Mouse (Mus musculus) G1E (cell line): Measurements from ENCODE around the gene Ric8b. TPM values are rescaled to one million over a fixed set of nuclear protein-coding genes. Genes with fewer than 3 reads are reported as not detected.
A peak's percentile ranks its signal among the peaks of the same experiment; 100 is the strongest.

Source experiments
- ATAC-seq: 2 replicates; pipeline ENCODE4 v1.8.0; 2016; ENCODE audit warnings: mild to moderate bottlenecking; ENCODE audit not compliant: insufficient number of reproducible peaks, poor library complexity, low FRiP score, severe bottlenecking; ENCODE audit errors: extremely low read depth
- DNase-seq: peaks from one replicate; pipeline ENCODE4 v3.0.0; 2012; ENCODE audit warnings: low spot score
- H3K27me3 ChIP-seq: 2 replicates; pipeline ENCODE4 v1.6.1; 2012; ENCODE audit warnings: mild to moderate bottlenecking, low read length, inconsistent platforms; ENCODE audit not compliant: insufficient read depth
- H3K36me3 ChIP-seq: replicated peaks from 2 replicates; pipeline ENCODE3; 2012; ENCODE audit warnings: mild to moderate bottlenecking, inconsistent platforms
- H3K4me1 ChIP-seq: 2 replicates; pipeline ENCODE4 v1.6.1; 2012; ENCODE audit warnings: low read depth, low read length, inconsistent platforms, mixed read lengths; ENCODE audit not compliant: insufficient read depth
- H3K4me3 ChIP-seq: 2 replicates; pipeline ENCODE4 v1.5.1; 2012; ENCODE audit warnings: low read depth, mild to moderate bottlenecking, inconsistent platforms, low read length, moderate library complexity, mixed read lengths
- H3K9me3 ChIP-seq: replicated peaks from 2 replicates; pipeline ENCODE4 v1.6.1; 2012; ENCODE audit warnings: inconsistent platforms
- CTCF ChIP-seq: IDR thresholded peaks from 2 replicates; pipeline ENCODE4 v1.5.1; 2012; ENCODE audit warnings: low read depth, low read length, inconsistent platforms, mixed read lengths
- GATA1 ChIP-seq: IDR thresholded peaks from 2 replicates; pipeline ENCODE4 v1.6.1; 2012; ENCODE audit warnings: borderline replicate concordance, low read length, inconsistent platforms, mixed read lengths
- GATA2 ChIP-seq: IDR thresholded peaks from 2 replicates; pipeline ENCODE4 v1.6.1; 2012; ENCODE audit warnings: low read depth, low read length, inconsistent platforms, borderline replicate concordance
- POLR2AphosphoS5 ChIP-seq: IDR thresholded peaks from 2 replicates; pipeline ENCODE4 v1.6.1; 2012; ENCODE audit warnings: low read depth, low read length, inconsistent platforms; ENCODE audit not compliant: insufficient replicate concordance
- TAL1 ChIP-seq: conservative IDR thresholded peaks from 2 replicates; pipeline ENCODE4 v1.6.1; 2012; ENCODE audit warnings: low read depth, low read length, inconsistent platforms, mixed read lengths
- polyA plus RNA-seq: library from polyadenylated mRNA; stranded (reverse); fragments of >175 nt; gene quantifications from 2 replicates; pipeline ENCODE4 v1.2.3, GENCODE M21; 2012
- total RNA-seq, 2 experiments: library from RNA; stranded (forward) in 1 of 2; stranded (reverse) in 1 of 2; fragments of 200-1000 nt in 1 of 2; fragments of >200 nt in 1 of 2; fragmentation: Nextera tagmentation in 1 of 2; gene quantifications; 2 replicates each; pipeline ENCODE4 v1.2.3; 2014 to 2017

Ric8b gene
- total RNA-seq (2014; fragmentation: Nextera tagmentation), result 12.2 and 16.2 TPM in 2 replicates
- total RNA-seq (2017), result 11.9 and 15.2 TPM in 2 replicates
- polyA plus RNA-seq, result 1.8 and 2.0 TPM in 2 replicates

DNA sequence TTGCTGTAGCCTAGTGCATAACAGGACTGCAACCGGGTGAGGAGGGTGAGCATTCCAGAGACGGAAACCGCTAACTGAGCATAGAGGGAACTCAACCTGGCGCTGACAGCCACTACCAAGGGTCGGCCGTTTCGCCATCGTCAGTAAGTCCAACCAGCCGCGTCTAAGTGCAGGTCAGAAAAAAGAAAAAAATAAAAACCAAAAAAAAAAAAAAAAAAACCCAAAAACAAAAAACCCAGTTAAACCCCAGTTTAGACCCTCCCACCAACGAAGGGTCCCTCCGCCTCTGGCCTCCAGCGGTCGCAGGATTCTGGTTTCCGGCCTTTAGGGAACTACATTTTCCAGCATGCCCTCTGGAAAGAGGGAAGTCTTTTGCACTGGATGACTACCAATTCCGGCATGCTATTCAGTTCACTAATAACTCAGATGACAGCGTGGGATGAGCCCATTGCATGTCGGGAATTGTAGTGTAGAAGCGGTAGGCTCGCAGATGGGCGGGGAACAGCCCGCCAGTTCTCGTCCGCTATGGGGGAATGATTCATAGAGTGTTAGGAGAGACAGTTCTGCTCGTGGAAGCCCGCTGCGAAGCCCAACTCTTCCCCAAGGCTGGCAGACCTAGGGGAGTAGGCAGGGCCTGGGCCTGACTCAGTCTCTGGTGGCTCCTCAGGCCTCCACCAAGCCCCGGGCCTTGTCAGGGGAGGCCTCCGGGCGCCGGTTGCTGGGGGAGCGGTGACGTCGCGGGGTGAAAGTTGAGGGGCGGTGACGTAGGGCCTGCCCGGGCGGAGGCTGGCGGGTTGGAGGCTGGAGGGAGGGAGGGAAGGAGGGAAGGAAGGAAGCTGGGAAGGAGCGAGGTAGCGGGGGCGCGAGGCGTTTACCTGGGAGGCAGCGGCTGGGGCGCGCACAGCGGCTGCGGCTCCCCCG is at the start of gene Ric8b:
Gene Ric8b (plus strand): TSS at position 807 of the 921 bp plus-strand sequence.
- Histone ChIP-seq H3K27me3 (0 out of 2 replicates have a peak, but pooled peaks cover 2% of the 10 kb centered on the region), H3K9me3 (no peaks in the 10 kb centered on the region), H3K4me1 (peaks cover 18% of the 10 kb centered on the region), H3K36me3 (peaks cover 21% of the 10 kb centered on the region), H3K4me3 (peak within 1 kb of the TSS; percentile 89)
- TF ChIP-seq GATA2, result no peak
- no peak for TF ChIP-seq TAL1
- TF ChIP-seq POLR2AphosphoS5, result no peak
- TF ChIP-seq GATA1, result no peak
- no peak for TF ChIP-seq CTCF
- ATAC-seq (peak; percentile 94), DNase-seq (peak; percentile 85)

DNA sequence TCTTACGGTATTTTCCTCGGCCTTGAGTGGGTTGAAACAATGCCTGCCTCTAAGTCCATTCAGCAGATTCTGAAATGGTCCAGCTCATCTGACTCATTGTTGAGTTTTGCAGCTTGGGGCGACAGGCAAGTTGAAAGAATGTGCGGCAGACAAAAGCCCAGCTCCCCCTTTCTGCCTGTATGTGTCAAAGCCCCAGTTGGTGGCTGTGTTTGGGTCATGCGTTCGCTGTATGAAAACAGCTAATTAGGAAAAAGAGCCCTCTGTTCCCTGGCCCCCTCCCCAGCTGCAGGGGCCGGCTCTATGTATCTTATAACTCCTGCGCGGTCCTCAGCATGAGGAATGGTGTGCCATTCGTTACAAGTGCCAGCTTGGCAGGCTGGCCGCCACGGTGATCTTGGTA is 46.1 kb upstream of the Ric8b start:
- Histone ChIP-seq H3K9me3 (no peaks in the 10 kb centered on the region), H3K4me3 (no peak overlapping the region), H3K4me1 (no peaks in the 10 kb centered on the region), H3K27me3 (peaks cover 5% of the 10 kb centered on the region; the same call in 1 of the 2 replicates), H3K36me3 (no peaks in the 10 kb centered on the region)
- DNase-seq, result no peak
- no peak for TF ChIP-seq POLR2AphosphoS5
- TF ChIP-seq GATA1, result no peak
- no peak for TF ChIP-seq TAL1
- TF ChIP-seq GATA2, result no peak
- TF ChIP-seq CTCF, result no peak
- no peak for ATAC-seq

DNA sequence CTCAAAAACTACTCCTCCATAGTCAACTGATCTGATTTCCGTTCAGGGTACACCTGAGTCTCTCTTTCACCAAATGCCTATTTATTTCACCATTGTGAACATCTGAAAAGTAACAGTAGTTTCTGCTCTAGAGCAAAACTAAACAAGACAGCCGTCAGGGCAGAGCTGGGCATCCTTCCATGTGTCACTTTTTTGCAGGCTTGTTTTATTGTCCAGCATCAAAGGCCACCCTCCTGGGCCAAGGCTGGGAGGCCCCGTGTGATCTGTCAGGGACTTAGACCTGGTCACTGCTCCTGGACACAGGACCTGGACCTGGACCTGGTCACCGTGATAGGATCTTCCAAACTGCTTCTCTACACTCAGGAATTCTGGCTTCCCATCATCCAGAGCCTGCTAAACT is 45.5 kb upstream of the Ric8b start:
- TF ChIP-seq POLR2AphosphoS5, result no peak
- TF ChIP-seq GATA1, result no peak
- ATAC-seq, result no peak
- H3K27me3 ChIP-seq, result peaks cover 5% of the 10 kb centered on the region; the same call in 1 of the 2 replicates
- no peaks in the 10 kb centered on the region for H3K9me3 ChIP-seq
- no peaks in the 10 kb centered on the region for H3K4me1 ChIP-seq
- DNase-seq, result no peak
- H3K4me3 ChIP-seq, result no peak overlapping the region
- H3K36me3 ChIP-seq, result no peaks in the 10 kb centered on the region

DNA sequence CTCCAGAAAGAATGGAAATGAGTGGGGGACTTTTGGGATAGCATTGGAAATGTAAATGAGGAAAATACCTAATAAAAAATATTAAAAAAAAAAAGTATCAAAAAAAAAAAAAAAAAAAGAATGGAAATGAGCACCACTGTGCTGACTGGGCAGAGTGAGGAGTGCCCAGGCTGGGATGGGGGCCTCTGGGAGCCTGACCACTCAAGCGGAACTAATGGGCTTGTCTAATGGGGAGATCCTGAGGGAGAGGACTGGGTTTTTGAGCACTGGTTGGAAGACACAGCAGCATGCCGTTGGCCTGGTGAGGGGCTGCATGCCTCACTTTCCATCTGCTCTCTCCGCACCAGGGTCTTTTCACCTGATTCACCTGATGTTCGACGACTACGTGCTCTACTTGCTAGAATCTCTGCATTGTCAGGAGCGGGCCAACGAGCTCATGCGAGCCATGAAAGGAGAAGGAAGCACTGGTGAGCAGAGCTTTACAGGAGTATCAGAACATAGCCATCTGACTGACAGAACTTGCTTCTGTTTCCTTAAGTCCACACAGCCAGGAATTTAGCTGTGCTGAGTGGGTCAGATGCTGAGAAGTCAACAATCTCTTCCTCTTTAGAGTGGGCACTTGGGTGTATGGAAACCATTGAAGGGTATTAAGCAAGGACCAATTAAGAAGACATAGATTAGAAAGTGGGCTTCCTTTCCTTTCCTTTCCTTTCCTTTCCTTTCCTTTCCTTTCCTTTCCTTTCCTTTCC is 37.4 kb upstream of the Ric8b start:
- DNase-seq (no peak), ATAC-seq (no peak)
- peaks cover 3% of the 10 kb centered on the region; the same call in 1 of the 2 replicates for H3K4me1 ChIP-seq
- peaks cover 11% of the 10 kb centered on the region for H3K27me3 ChIP-seq
- H3K9me3 ChIP-seq, result no peaks in the 10 kb centered on the region
- no peak overlapping the region for H3K4me3 ChIP-seq
- H3K36me3 ChIP-seq, result no peaks in the 10 kb centered on the region
- TF ChIP-seq TAL1 (no peak), CTCF (no peak), GATA1 (no peak), GATA2 (no peak), POLR2AphosphoS5 (no peak)

DNA sequence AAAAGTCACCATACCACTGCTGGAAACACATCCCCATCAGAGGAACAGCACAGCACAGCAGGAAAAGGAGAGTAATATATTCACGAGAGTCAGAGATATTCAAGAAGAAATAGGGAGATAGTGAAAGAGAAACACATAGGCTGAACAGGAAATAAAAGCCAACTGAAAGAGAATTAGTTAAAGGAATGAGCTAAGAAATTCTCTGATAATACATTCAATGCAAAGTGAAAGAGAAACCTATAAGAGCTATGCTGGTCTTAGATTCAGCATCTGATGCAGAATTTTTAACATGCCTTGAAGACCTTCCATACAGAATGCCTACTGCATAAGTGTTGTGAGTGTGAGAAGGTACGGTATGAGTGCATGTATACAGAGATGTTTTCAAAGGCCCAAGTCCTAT is 34.9 kb upstream of the Ric8b start:
- no peak for DNase-seq
- Histone ChIP-seq H3K4me3 (no peak overlapping the region), H3K4me1 (peaks cover 3% of the 10 kb centered on the region; the same call in 1 of the 2 replicates), H3K27me3 (peaks cover 6% of the 10 kb centered on the region; the same call in 1 of the 2 replicates), H3K36me3 (no peaks in the 10 kb centered on the region), H3K9me3 (no peaks in the 10 kb centered on the region)
- ATAC-seq, result no peak
- TF ChIP-seq POLR2AphosphoS5, result no peak
- TF ChIP-seq GATA1, result no peak
- no peak for TF ChIP-seq TAL1
- no peak for TF ChIP-seq CTCF
- TF ChIP-seq GATA2, result no peak
